8 mouse cellular contexts compared by ENCODE assay signal in the genomic region with DNA sequence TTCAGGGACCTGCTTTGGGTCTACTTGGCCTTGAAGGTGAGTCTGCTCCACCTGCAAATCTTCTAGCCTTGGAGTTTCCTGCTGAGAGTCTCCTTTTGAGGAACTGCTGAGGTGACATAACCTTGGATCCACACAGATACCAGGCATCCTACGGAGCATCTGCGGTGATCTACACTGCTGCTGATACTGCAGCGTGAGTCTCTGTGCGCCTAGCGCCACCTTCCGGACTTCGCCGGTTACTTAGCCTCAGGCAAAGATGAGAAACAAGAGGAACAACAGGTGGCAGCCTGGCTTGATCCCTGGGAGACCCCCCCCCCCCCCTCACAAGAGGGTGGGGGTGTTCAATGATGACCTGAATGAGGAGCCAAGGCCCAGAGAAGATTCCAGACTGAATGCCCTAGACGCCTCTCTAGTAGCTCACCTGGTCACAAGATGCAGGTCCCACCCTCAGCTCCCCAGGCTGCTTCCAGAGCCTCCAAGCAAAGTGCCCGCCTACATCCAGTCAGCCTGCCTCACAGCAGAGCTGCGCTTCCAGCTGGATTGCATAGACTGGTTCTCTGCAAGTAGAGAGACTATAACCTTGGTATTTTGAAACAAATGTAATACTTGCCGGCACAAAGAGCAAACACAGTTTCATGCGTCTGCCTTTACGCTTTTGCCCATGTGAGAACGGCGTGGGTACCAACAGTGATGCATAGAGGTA. TPM values are rescaled to one million over a fixed set of nuclear protein-coding genes. Genes with fewer than 3 reads are reported as not detected.
A peak's percentile ranks its signal among the peaks of the same experiment; 100 is the strongest.
DNase-seq lines count a peak whose midpoint lies in the region; ATAC-seq lines count a peak whose summit lies in the region.

No protein-coding gene starts in this region.

- no peak overlapping the region for H3K9ac ChIP-seq in forebrain, embryonic 13.5 days

- peaks cover 8% of the 10 kb centered on the region; the same call in 1 of the 2 replicates for H3K4me1 ChIP-seq in forebrain, embryonic 10.5 days
- no peaks in the 10 kb centered on the region for H3K4me1 ChIP-seq in forebrain, embryonic 13.5 days

- peak; percentile 46 for DNase-seq in forebrain, embryonic 10.5 days (ENCODE audit: extremely low spot score, low spot score)
- peak; percentile 87 for DNase-seq in ES-CJ7 (ENCODE audit: low read depth, low spot score)
- peak; percentile 22 for DNase-seq in cerebellum, adult 8-10 months
- peak; percentile 69 to 83 for DNase-seq in frontal cortex, adult 2 months (ENCODE audit: extremely low spot score in 1 of 2, low spot score in 1 of 2)
- DNase-seq in layer of hippocampus, postnatal 36 days = peak; percentile 50 to 61
- peak; percentile 31 to 62 for DNase-seq in spleen, adult 18-20 months

- H3K9me3 ChIP-seq in forebrain, embryonic 10.5 days = no peaks in the 10 kb centered on the region
- H3K9me3 ChIP-seq in forebrain, embryonic 13.5 days (replicated peaks) = no peaks in the 10 kb centered on the region

- peaks cover 17% of the 10 kb centered on the region for H3K27me3 ChIP-seq in forebrain, embryonic 10.5 days (ENCODE audit: poor library complexity, severe bottlenecking)
- peaks cover 3% of the 10 kb centered on the region; the same call in 1 of the 2 replicates for H3K27me3 ChIP-seq in forebrain, embryonic 13.5 days

- WGBS in forebrain, embryonic 10.5 days = 34% methylated on average over 16 of the region's 16 CpGs
- WGBS in forebrain, embryonic 13.5 days = 34% methylated on average over 16 of the region's 16 CpGs

- no peaks in the 10 kb centered on the region for H3K36me3 ChIP-seq in forebrain, embryonic 10.5 days (replicated peaks)
- no peaks in the 10 kb centered on the region for H3K36me3 ChIP-seq in forebrain, embryonic 13.5 days (ENCODE audit: poor library complexity, severe bottlenecking)

- no peak overlapping the region for H3K27ac ChIP-seq in forebrain, embryonic 10.5 days
- no peak overlapping the region for H3K27ac ChIP-seq in forebrain, embryonic 13.5 days

- no peak overlapping the region for H3K4me2 ChIP-seq in forebrain, embryonic 13.5 days

- no peak overlapping the region for H3K4me3 ChIP-seq in forebrain, embryonic 10.5 days
- H3K4me3 ChIP-seq in forebrain, embryonic 13.5 days = no peak overlapping the region

- no peak for ATAC-seq in forebrain, embryonic 13.5 days
- peak; percentile 95 for ATAC-seq in megakaryocyte progenitor cell, adult 5-6 weeks (replicated peaks; ENCODE audit: poor library complexity)

RNA-seq across cellular contexts. Expression of a gene that starts 24.7 kb away (rescaled TPM):
- polyA plus RNA-seq in forebrain, embryonic 10.5 days (2016; fragmentation: Nextera tagmentation; extraction: Ambion mirVana) = 47.8 and 48.3 TPM in 2 replicates
- polyA plus RNA-seq in forebrain, embryonic 13.5 days (2015; fragmentation: Nextera tagmentation; extraction: Ambion mirVana) = 60.2 and 60.6 TPM in 2 replicates
- 50.2 and 53.9 TPM in 2 replicates for polyA plus RNA-seq in frontal cortex, adult 2 months (2012; rRNA removed)
- total RNA-seq in layer of hippocampus, postnatal 36 days (2021) = 10 to 100 TPM; 48.7 to 49.2 TPM
- 64.8 and 74.2 TPM in 2 replicates for total RNA-seq in megakaryocyte progenitor cell, adult 5-6 weeks (2015)
- 61.5 and 70.9 TPM in 2 replicates for total RNA-seq in megakaryocyte progenitor cell, adult 5-6 weeks (2017)

RNA-seq across cellular contexts. Expression of a gene that starts 25.3 kb away (rescaled TPM):
- 1.4 and 1.6 TPM in 2 replicates for polyA plus RNA-seq in forebrain, embryonic 10.5 days (2016; fragmentation: Nextera tagmentation; extraction: Ambion mirVana)
- 1.7 and 1.8 TPM in 2 replicates for polyA plus RNA-seq in forebrain, embryonic 13.5 days (2015; fragmentation: Nextera tagmentation; extraction: Ambion mirVana)
- polyA plus RNA-seq in frontal cortex, adult 2 months (2012; rRNA removed) = not detected in 2 replicates
- not detected for total RNA-seq in layer of hippocampus, postnatal 36 days (2021)
- total RNA-seq in megakaryocyte progenitor cell, adult 5-6 weeks (2015) = 1.0 and 2.2 TPM in 2 replicates
- total RNA-seq in megakaryocyte progenitor cell, adult 5-6 weeks (2017) = 0.17 TPM in 1 of 2 replicates, not detected in the other

RNA-seq across cellular contexts. Expression of a gene that starts 45.1 kb away (rescaled TPM):
- 24.3 and 26.4 TPM in 2 replicates for polyA plus RNA-seq in forebrain, embryonic 10.5 days (2016; fragmentation: Nextera tagmentation; extraction: Ambion mirVana)
- 19.8 and 23.3 TPM in 2 replicates for polyA plus RNA-seq in forebrain, embryonic 13.5 days (2015; fragmentation: Nextera tagmentation; extraction: Ambion mirVana)
- 31.1 and 32.8 TPM in 2 replicates for polyA plus RNA-seq in frontal cortex, adult 2 months (2012; rRNA removed)
- 10 to 100 TPM; 20.0 TPM for total RNA-seq in layer of hippocampus, postnatal 36 days (2021)
- total RNA-seq in megakaryocyte progenitor cell, adult 5-6 weeks (2015) = 427 and 476 TPM in 2 replicates
- total RNA-seq in megakaryocyte progenitor cell, adult 5-6 weeks (2017) = 226 and 286 TPM in 2 replicates

Comparison
In these comparisons a context has a peak if more than half of its experiments do, and no peak if none do; other contexts are left out.
1. DNase-seq: peak in every context shown above with its lines; median percentile 87 in ES-CJ7; 76 in frontal cortex, adult 2 months; 56 in layer of hippocampus, postnatal 36 days; 46 in spleen, adult 18-20 months; 46 in forebrain, embryonic 10.5 days; 22 in cerebellum, adult 8-10 months.